Mouse (Mus musculus) CH12.LX (cell line): ENCODE measurements around the gene Pfn1. TPM values are rescaled to one million over a fixed set of nuclear protein-coding genes. Genes with fewer than 3 reads are reported as not detected.

Experiments used
- DNase-seq: peaks from one replicate; pipeline ENCODE4 v3.0.0-alpha.2; 2013; ENCODE audit errors: extremely low read depth
- H3K27ac ChIP-seq: 2 replicates; pipeline ENCODE4 v1.5.1; 2012; ENCODE audit warnings: low read depth, mild to moderate bottlenecking, control low read depth, moderate library complexity; ENCODE audit not compliant: insufficient read depth
- H3K27me3 ChIP-seq: replicated peaks from 2 replicates; pipeline ENCODE3; 2012; ENCODE audit warnings: inconsistent platforms
- H3K36me3 ChIP-seq, 2 experiments: replicated peaks in 1 of 2; 2 replicates each; pipeline versions ENCODE3 to v1.6.1; 2012; ENCODE audit warnings: inconsistent platforms in 1 of 2, low read length in 1 of 2, mild to moderate bottlenecking in 1 of 2, mixed read lengths in 1 of 2, moderate library complexity in 1 of 2; ENCODE audit not compliant: control insufficient read depth in 1 of 2, insufficient read depth in 1 of 2
- H3K4me1 ChIP-seq, 2 experiments: 2 replicates each; pipeline ENCODE4 v1.6.1; 2012; ENCODE audit warnings: inconsistent platforms in 1 of 2, moderate library complexity in 1 of 2; ENCODE audit not compliant: insufficient read depth in 2 of 2, control insufficient read depth in 1 of 2
- H3K4me2 ChIP-seq: 2 replicates; pipeline ENCODE4 v1.6.1; 2012; ENCODE audit warnings: low read depth, mild to moderate bottlenecking, control low read depth; ENCODE audit not compliant: poor library complexity, insufficient read depth, severe bottlenecking
- H3K4me3 ChIP-seq, 3 experiments: fragments of 150-350 bp in 1 of 3; sonication (generic) in 1 of 3; replicated peaks in 1 of 3; 2 replicates each; pipeline versions ENCODE3 to v1.5.1; 2011 to 2012; ENCODE audit warnings: low read depth in 2 of 3, low read length in 2 of 3, mild to moderate bottlenecking in 2 of 3, moderate library complexity in 2 of 3, control low read depth in 1 of 3, improper control_type of control experiment in 1 of 3, inconsistent platforms in 1 of 3, mixed read lengths in 1 of 3; ENCODE audit not compliant: poor library complexity in 1 of 3
- H3K79me2 ChIP-seq: replicated peaks from 2 replicates; pipeline ENCODE4 v1.6.1; 2012; ENCODE audit warnings: mild to moderate bottlenecking, moderate library complexity; ENCODE audit not compliant: control insufficient read depth, poor library complexity, insufficient read depth, severe bottlenecking; ENCODE audit errors: extremely low read depth
- H3K9ac ChIP-seq: 2 replicates; pipeline ENCODE4 v1.6.1; 2012; ENCODE audit warnings: low read depth, mild to moderate bottlenecking, control low read depth, moderate library complexity; ENCODE audit not compliant: insufficient read depth
- H3K9me3 ChIP-seq: replicated peaks from 2 replicates; pipeline ENCODE3; 2012; ENCODE audit warnings: low read length, inconsistent platforms, mixed read lengths
- CTCF ChIP-seq, 2 experiments: IDR thresholded peaks in 1 of 2; conservative IDR thresholded peaks in 1 of 2; 2 replicates each; pipeline ENCODE4 v1.5.1; 2011 to 2012; ENCODE audit warnings: low read depth in 2 of 2, low read length in 2 of 2, improper control_type of control experiment in 1 of 2, inconsistent platforms in 1 of 2, mild to moderate bottlenecking in 1 of 2, moderate library complexity in 1 of 2
- ETS1 ChIP-seq: conservative IDR thresholded peaks from 2 replicates; pipeline ENCODE4 v1.6.1; 2012; ENCODE audit warnings: low read depth, mild to moderate bottlenecking, inconsistent platforms, low read length, improper control_type of control experiment, moderate library complexity
- GABPA ChIP-seq: IDR thresholded peaks from 2 replicates; pipeline ENCODE4 v1.6.1; 2012; ENCODE audit warnings: low read depth, low read length, improper control_type of control experiment, inconsistent platforms; ENCODE audit not compliant: insufficient replicate concordance
- HCFC1 ChIP-seq: IDR thresholded peaks from 2 replicates; pipeline ENCODE4 v1.6.1; 2012; ENCODE audit warnings: low read depth, mild to moderate bottlenecking, inconsistent platforms, low read length, improper control_type of control experiment
- IRF4 ChIP-seq: IDR thresholded peaks from 2 replicates; pipeline ENCODE4 v1.6.1; 2014; ENCODE audit warnings: low read depth, mild to moderate bottlenecking, inconsistent platforms, low read length, improper control_type of control experiment
- JUND ChIP-seq: conservative IDR thresholded peaks from 2 replicates; pipeline ENCODE4 v1.6.1; 2011; ENCODE audit warnings: low read depth, low read length, improper control_type of control experiment
- KAT2A ChIP-seq: IDR thresholded peaks from 2 replicates; pipeline ENCODE4 v1.6.1; 2012; ENCODE audit warnings: low read length, improper control_type of control experiment, inconsistent platforms; ENCODE audit not compliant: insufficient replicate concordance
- MXI1 ChIP-seq: IDR thresholded peaks from 2 replicates; pipeline ENCODE4 v1.6.1; 2011; ENCODE audit warnings: mild to moderate bottlenecking, low read depth, low read length, improper control_type of control experiment
- MYC ChIP-seq: IDR thresholded peaks from 2 replicates; pipeline ENCODE4 v1.6.1; 2011; ENCODE audit warnings: low read depth, mild to moderate bottlenecking, improper control_type of control experiment, low read length
- NELFE ChIP-seq: IDR thresholded peaks from 2 replicates; pipeline ENCODE4 v1.6.1; 2011; ENCODE audit warnings: low read depth, low read length, improper control_type of control experiment
- POLR2A ChIP-seq: IDR thresholded peaks from 2 replicates; pipeline ENCODE4 v1.6.1; 2011; ENCODE audit warnings: low read depth, mild to moderate bottlenecking, improper control_type of control experiment, low read length
- RCOR1 ChIP-seq: conservative IDR thresholded peaks from 2 replicates; pipeline ENCODE4 v1.6.1; 2012; ENCODE audit warnings: low read depth, mild to moderate bottlenecking, inconsistent platforms, low read length, improper control_type of control experiment
- SIN3A ChIP-seq: IDR thresholded peaks from 2 replicates; pipeline ENCODE4 v1.6.1; 2012; ENCODE audit warnings: low read length, improper control_type of control experiment, inconsistent platforms
- TBP ChIP-seq: conservative IDR thresholded peaks from 2 replicates; pipeline ENCODE4 v1.6.1; 2011; ENCODE audit warnings: low read depth, low read length, improper control_type of control experiment
- UBTF ChIP-seq: IDR thresholded peaks from 2 replicates; pipeline ENCODE4 v1.6.1; 2012; ENCODE audit warnings: low read depth, mild to moderate bottlenecking, inconsistent platforms, low read length, improper control_type of control experiment, moderate library complexity
- USF1 ChIP-seq: IDR thresholded peaks from 2 replicates; pipeline ENCODE4 v1.6.1; 2014; ENCODE audit warnings: low read depth, mild to moderate bottlenecking, inconsistent platforms, low read length, improper control_type of control experiment
- USF2 ChIP-seq: conservative IDR thresholded peaks from 2 replicates; pipeline ENCODE4 v1.6.1; 2011; ENCODE audit warnings: low read depth, low read length, improper control_type of control experiment
- ZKSCAN1 ChIP-seq: IDR thresholded peaks from 2 replicates; pipeline ENCODE4 v1.6.1; 2012; ENCODE audit warnings: low read depth, inconsistent platforms, low read length, improper control_type of control experiment, borderline replicate concordance
- ZMIZ1 ChIP-seq: IDR thresholded peaks from 2 replicates; pipeline ENCODE4 v1.6.1; 2012; ENCODE audit warnings: low read depth, mild to moderate bottlenecking, inconsistent platforms, low read length, improper control_type of control experiment
- ZNF384 ChIP-seq: IDR thresholded peaks from 2 replicates; pipeline ENCODE4 v1.6.1; 2012; ENCODE audit warnings: low read depth, low read length, improper control_type of control experiment, inconsistent platforms
- dilution Hi-C: fragments of 300-500 bp; cut with MboI; formaldehyde crosslinking; loops from 2 replicates; pipeline ENCODE4 v1.14.3; 2020; ENCODE audit warnings: low sequenced_read_pairs; ENCODE audit not compliant: extremely low pct_unique_long_range_greater_than_20kb, extremely low pct_ligation_motif_present
- in situ Hi-C: fragments of 300-500 bp; cut with MboI; formaldehyde crosslinking; loops from 3 replicates; pipeline ENCODE4 v1.14.3; 2019; ENCODE audit warnings: low sequenced_read_pairs, low pct_ligation_motif_present, low pct_unique_long_range_greater_than_20kb, mixed read lengths
- polyA plus RNA-seq: library from polyadenylated mRNA; unstranded; fragments of >175 nt; gene quantifications from 2 replicates; pipeline ENCODE4 v1.2.1, GENCODE M21; 2012; ENCODE audit warnings: low read depth; ENCODE audit not compliant: insufficient read length
- total RNA-seq, 2 experiments: library from RNA; depleted of rRNA; stranded (reverse); fragments of 300-350 nt in 1 of 2; fragments of >200 nt in 1 of 2; gene quantifications; 2 replicates each; pipeline ENCODE4 v1.2.3; 2012 to 2014

The Pfn1 gene
- total and polyA plus RNA-seq, 3 experiments = 844 to 2,624 (median 1,045) TPM

DNA sequence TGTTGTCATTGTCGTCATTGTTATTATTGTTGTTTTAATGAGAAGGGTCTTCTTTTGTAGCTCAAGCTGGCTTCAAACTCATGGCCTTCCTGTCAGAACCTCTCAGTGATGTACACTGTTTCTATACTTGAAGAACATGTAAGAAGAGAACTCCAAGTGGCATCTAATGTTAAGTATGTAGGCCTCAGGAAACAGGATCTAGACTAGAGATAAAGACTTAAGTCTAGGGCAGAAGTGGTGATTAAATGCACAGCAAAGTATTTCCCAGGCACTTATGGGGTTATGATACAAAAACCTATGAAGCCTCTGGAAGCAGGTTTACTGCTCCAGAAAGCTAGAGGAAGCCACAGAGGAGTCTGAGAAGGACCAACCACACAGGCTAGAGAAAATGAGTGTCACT, 16.2 kb downstream of the Pfn1 start:
- no peak overlapping the region for H3K4me3 ChIP-seq

DNA sequence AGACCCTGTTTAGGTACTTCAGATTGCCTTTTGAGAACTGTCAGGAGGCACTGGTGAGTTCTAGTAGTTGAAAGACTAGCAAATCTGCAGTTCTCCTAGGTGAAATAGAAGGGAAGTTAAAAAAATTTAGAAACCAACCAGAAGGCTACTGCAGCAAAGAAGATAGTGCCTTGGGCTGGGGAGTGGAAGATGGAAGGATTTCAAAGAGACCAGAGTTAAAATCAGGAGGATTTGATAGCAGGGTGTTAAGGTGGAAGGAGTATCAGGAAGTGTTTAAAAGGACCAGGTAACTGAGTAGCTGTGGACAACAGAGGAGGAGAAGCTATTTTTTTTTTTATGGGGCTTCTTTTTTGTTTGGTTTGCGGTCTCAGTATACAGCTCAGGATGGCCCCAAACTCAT, 16.7 kb downstream of the Pfn1 start:
- in situ Hi-C loops = no loop called here
- dilution Hi-C loops = no loop called here
- Histone ChIP-seq H3K4me1 (no peaks in the 10 kb centered on the region), H3K27me3 (no peaks in the 10 kb centered on the region), H3K36me3 (peaks cover 0 to 19% of the 10 kb centered on the region in 2 experiments), H3K4me2 (no peak overlapping the region), H3K9ac (no peak overlapping the region), H3K27ac (no peak overlapping the region), H3K79me2 (no peaks in the 10 kb centered on the region), H3K4me3 (no peak overlapping the region), H3K9me3 (no peaks in the 10 kb centered on the region)
- TF ChIP-seq ZNF384 = no peak
- DNase-seq = no peak

More for the DNA sequence above, 16.2 kb downstream of the Pfn1 start:
- Histone ChIP-seq H3K9me3 (no peaks in the 10 kb centered on the region), H3K4me2 (no peak overlapping the region), H3K9ac (no peak overlapping the region), H3K27me3 (no peaks in the 10 kb centered on the region), H3K27ac (no peak overlapping the region), H3K79me2 (no peaks in the 10 kb centered on the region), H3K36me3 (peaks cover 0 to 23% of the 10 kb centered on the region in 2 experiments), H3K4me1 (no peaks in the 10 kb centered on the region)
- TF ChIP-seq ETS1 = no peak
- in situ Hi-C loops (no loop called here), dilution Hi-C loops (no loop called here)
- DNase-seq = no peak

DNA sequence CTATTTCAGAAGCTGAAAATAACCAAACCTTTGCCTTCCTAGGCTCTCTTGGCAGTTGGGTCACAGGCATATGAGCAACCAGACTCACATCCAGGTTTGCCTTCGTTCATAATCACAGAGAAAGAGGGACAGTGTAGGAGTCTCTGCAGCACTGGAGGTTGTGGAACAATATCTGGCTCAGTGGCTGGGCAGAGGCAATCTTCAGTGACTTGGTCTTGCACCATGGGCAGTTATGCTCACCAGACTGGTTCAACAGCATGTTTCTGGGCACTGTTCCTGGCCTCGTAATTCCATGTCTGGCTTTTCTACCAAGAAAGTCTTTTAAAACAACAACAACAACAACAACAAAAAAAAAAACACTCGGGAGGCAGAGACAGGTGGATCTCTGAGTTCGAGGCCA, 18.8 kb downstream of the Pfn1 start:
- no peak for DNase-seq
- Histone ChIP-seq H3K4me1 (peaks cover 0 to under 1% of the 10 kb centered on the region in 2 experiments; a peak in 1 of 4 replicates), H3K79me2 (no peaks in the 10 kb centered on the region), H3K4me3 (no peak overlapping the region), H3K4me2 (no peak overlapping the region), H3K9ac (no peak overlapping the region), H3K27me3 (no peaks in the 10 kb centered on the region), H3K27ac (no peak overlapping the region), H3K9me3 (no peaks in the 10 kb centered on the region), H3K36me3 (peaks cover 0 to 5% of the 10 kb centered on the region in 2 experiments)
- TF ChIP-seq RCOR1 (no peak), TBP (no peak), KAT2A (no peak), NELFE (no peak), ZKSCAN1 (no peak), CTCF (conservative IDR thresholded peaks at IDR 0.05 in 1 of 2, IDR thresholded peaks at IDR 0.05 in 1 of 2; ENCODE audit: low read depth in 2 of 2, low read length in 2 of 2) (no peak), HCFC1 (no peak), MXI1 (no peak), ZMIZ1 (no peak), SIN3A (no peak), JUND (no peak), USF2 (no peak), MYC (no peak), ETS1 (no peak), POLR2A (no peak), GABPA (no peak), IRF4 (no peak), UBTF (no peak), USF1 (no peak)
- dilution Hi-C loops (no loop called here), in situ Hi-C loops (no loop called here)
